Mouse (Mus musculus) spleen, postnatal 4 days (tissue): Measurements from ENCODE around the gene Slc28a1.

Experiments used
- DNase-seq, 2 experiments: peaks; one replicate each; pipeline ENCODE4 v3.0.0; 2022; ENCODE audit warnings: low spot score in 2 of 2

Gene Slc28a1

DNA sequence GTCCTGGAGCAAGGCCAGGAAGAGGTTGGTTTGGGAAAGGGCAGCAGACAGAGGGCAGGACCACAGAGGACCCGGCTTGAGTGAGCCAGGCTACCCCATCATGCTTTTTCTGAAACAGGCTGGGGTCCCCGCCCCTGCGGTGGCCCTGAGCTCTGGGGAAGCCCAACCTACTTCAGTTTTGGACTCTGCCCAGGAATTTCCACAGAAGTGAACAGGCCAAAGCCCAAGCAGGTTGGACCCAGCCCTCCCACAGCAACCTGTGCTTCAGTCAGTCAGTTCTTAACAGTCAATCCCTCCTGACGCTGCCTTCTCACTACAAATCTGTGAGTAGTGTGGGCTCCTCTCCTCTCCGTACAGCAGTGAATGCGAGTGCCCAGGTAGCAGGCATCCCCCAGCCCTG, at the start of gene Slc28a1:
TSS of gene Slc28a1 (plus strand) at position 245 of the 400 bp plus-strand sequence.
- no peak for DNase-seq

- DNase-seq: no peak
Measured at GRCm38 (mm10) chr7:81066714-81067113, 47.9 kb upstream of the Slc28a1 start.

DNA sequence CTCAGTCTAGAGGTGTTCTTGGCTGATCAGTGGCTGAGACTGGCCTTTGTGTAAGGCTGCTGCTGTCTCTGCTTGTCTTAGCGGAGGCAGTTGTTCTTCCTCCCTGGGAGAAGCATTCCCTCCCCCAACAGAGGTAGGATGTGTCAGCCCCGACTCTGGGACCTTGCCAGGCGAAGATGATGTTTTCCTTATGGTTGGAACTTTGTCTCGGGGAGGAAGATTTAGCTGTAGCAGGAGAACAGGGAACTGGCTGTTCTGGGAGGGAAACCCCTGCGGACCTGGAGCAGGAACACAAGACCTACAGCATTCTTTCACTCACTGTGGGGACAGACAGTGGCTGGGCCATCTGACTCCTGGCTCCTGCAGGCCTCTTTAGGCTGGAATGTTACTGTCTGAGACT, 42.1 kb upstream of the Slc28a1 start:
- no peak for DNase-seq

GRCm38 (mm10) chr7:81073273-81073672, 41.3 kb upstream of the Slc28a1 start:
- no peak for DNase-seq

DNA sequence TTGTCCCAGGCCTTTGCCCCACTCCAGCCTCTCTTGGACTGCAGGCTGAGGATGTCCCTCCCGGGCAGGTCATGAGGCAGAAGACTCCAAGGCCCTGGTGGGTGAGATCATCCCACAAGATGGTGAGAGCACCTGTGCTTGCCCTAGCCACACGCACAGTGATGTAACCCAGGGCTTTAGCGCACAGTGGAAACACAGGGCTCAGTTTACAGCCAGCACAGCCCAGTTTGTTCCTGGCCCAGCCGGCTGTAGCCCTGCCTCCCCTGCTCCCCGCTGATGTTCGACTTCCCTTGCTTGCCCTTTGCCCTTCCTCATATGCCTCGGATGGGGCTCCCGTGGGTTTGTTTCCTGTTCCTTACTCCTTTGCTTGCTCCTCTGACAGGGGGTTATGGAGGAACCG, 40.1 kb upstream of the Slc28a1 start:
- no peak for DNase-seq

GRCm38 (mm10) chr7:81075299-81075698, 39.3 kb upstream of the Slc28a1 start:
- DNase-seq: no peak

DNA sequence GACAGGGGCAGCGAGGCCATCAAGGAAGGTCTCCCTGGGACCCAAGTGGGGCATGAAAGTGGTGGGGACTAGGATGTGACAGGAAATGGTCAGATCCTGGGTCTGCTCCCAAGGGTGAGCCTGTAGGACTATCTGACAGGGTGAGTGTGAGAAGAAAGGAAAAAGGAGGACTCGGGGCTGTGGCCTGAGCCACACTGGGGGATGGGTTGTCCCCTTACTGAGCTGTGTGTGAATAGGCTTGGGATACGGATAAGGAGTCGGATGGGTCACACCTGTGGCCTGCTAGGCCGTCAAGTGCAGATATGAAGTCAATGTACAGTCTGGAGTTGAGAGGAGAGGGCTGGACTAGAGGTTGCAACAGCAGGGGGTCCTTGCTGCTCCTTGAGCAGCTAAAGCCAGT, 38.9 kb upstream of the Slc28a1 start:
- DNase-seq: no peak

- DNase-seq: no peak
Measured at GRCm38 (mm10) chr7:81077009-81077408, 37.6 kb upstream of the Slc28a1 start.

DNA sequence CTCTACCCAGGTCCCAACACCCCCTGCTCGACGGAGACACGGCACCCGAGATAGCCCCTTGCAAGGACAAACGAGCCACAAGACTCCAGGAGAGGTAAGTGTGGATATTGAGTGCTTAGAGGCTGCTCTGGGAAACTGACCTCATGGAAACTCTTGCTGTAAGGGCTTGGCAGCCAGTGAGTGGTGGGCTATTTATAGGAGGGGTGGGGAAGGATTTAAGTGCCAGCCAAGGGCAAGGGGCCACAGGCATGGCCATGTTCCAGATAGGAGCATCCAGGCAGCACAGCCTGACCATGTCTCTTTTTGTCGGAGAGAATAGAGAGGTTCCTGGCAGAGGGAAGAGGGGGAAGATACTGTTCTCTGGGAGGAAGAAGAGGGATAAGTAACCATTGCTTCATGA, 35.9 kb upstream of the Slc28a1 start:
- DNase-seq: no peak

GRCm38 (mm10) chr7:81093420-81093965, 21.1 kb upstream of the Slc28a1 start:
- DNase-seq: peak in 1 of 2 experiments; percentile 63

DNA sequence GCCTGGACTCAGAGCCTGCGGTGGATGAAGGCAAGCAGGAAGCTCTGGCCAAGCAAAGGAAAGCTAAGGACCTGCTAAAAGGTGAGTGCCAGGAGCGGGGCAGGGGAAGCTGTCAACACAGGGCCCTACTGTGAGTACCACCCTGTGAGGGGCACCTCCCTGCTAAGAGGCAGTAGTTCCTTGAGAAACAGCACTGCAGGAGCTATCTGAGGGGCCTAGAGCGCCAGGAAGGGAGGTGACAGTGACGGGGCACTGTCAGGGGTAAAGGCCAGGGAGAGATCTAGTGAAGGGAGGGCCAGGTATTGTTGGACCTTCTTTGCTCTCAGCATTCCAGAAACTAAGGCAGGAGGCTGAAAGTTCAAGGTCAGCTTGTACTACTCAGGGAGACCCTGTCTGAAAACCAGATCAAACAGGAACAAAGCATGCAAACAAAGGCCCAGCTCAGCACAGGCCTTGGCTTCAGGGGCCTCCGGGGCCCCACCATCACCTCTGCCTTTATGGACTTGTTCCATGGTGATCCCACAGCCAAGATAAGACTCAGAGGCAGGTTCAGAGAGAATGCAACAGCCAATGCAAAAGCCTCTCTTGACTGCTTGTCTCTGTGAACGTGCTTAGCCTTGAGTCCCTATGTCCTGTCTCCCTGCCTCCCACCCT, 20.4 kb upstream of the Slc28a1 start:
- DNase-seq: no peak

DNA sequence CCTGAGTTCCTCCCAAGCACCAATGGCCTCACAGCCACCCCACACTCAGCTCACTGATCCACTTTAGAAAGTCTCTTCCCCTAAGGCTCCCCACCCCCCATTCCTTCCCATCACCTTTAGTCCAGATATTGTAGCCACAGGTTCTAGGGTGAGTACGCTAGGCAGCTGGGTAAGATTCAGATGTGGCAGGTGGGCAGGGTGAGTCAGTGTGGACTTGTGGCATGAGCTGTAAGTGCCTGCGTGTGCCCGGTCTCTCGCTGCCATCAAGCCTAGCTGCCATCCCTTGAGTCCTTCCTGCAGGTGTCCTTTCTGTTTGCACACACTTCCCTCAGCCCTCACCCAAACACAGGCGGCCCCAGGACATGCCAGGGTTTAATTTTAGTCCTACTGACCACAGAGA, 14.3 kb upstream of the Slc28a1 start:
- DNase-seq: no peak

DNA sequence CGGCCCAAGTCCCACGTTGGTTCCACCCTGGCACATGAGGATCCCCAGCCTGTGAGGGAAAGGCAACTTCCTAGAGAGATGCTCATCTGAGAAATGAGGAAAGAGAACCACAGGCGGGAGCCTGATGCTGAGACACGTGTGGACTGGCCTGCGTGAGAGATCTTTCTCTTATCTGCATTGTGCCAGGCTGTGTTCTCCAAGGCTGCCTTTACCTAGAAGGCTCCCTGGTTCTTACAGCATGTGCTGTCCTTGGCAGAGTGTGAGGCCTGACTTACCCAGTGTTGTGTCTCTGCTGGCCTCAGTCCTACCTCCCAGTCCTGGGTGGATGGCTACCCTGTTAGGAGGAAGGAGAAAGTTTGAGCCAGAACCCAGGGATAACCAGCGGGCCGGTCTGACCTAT, 11.7 kb upstream of the Slc28a1 start:
- DNase-seq: no peak

- no peak for DNase-seq
Measured at GRCm38 (mm10) chr7:81105525-81105924, 9.1 kb upstream of the Slc28a1 start.

DNA sequence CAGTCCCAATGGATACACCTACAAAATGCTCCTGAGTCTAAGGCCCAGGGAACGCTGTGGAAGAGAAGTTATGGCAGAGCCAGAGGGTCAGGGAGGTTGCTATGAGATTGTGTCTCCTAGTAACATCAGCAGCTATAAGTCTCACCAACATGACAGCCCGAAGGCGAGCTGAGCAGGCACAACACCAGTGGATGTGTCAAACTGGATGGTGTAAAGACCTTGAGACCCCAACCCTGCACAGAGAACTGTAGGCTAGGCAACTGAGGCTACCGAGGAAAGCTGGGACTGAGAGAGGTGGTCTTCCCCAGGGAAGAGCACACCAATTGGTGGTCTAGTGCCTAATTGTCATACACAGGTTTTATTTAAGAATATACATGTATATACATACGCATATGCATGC, 6.4 kb upstream of the Slc28a1 start:
- no peak for DNase-seq

DNA sequence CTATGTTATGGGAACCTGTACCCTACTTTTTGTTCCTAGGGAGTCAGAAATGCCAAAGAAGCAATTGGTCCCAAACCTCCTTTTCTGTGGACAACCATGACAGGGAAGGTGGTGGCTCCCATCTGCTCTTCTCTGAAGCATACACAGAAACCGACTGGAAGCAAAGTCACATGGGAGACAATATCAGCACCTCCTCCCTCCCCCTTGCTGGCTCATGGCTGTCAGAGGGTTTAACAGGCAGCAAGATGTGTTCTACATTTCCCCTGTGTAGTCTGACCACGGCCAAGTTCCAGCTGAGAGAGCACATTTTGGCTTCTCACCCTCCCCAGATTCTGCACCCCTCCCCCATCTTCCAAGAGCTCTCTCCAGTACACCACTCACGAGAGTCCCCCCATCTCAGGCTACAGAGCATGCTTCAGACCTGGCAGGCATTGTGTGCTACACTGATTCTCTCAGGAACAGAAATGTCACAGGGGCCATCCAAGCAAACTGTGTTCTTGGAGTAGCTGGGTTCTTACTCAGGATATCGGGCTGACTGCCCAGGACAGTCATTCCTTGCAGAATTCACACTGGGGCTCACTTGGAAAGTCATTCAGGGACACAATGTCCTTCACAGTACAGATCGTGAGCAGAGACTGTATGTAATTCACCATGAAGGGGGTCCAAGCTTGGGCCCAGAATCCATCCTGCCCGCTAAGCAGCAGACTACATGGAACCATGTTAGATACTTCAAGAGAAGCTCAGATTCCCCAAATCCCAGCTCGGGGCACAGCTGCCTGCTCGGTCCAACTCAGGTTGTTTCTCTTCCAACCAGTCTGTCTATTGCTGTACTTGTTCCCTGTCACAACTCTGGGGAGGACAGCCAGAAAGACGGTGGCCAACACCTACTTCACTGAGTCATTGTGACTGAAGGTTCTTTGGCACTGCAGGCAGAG, 4.6 kb upstream of the Slc28a1 start:
- DNase-seq: no peak

GRCm38 (mm10) chr7:81110791-81111190, 3.8 kb upstream of the Slc28a1 start:
- no peak for DNase-seq

DNA sequence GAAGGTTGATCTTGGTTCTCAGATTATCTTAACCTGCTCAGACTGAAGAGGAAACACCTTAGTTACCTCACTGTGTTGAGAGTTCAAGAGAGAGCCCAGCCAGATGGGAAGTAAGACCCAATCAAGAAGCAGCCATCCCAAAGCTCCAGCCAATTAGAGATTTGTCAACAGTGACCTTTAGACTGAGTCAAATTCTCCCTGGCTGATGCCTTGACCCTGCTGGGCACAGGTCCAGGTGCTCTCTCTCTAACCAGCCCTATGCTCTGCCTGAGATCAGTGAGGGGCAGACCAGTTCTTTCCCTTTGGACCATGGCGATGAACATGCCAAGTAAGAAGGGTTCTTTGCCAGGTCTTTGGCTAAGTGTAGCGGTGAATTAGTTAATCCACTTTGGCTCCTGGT, 2.9 kb upstream of the Slc28a1 start:
- no peak for DNase-seq

GRCm38 (mm10) chr7:81112686-81113360, 1.8 kb upstream of the Slc28a1 start:
- DNase-seq: no peak

- no peak for DNase-seq
Measured at GRCm38 (mm10) chr7:81121099-81121498, 6.5 kb downstream of the Slc28a1 start.

DNA sequence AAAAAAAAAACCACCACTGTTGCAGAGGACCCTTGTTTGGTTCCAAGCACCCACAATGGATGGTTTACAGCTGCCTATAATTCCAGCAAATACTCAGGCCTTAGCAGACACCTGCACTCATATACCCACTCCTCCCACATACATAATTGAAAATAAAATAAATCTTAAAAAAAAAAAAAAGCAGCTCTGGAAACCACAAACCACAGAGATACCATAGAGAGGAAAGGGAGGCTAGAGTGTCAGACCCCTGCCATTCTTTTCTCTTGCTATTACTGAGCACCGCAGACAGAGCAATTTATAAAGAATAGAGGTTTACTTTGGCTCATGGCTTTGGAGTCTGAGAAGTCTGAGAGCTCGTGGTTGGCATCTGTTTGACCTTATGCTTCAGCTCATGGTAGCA, 8.2 kb downstream of the Slc28a1 start:
- no peak for DNase-seq

DNA sequence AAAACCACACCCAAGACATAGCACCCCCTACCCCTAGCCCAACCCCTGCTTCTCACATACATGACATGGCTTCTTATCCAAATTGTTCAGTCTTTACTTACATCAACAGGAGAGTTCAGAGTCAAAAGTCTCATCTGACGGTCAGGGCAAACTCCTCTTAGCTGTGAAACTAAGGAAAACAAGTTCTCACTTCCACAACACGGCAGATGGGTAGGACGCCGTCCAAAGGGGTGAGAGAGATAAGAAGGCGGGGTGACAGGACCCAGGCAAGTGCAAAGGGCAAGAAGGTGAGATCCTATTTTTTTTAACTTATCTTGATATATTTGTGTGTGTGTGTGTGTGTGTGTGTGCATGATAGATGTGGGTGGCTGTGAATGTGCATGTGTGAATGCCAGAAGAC, 9.0 kb downstream of the Slc28a1 start:
- no peak for DNase-seq
